28 mouse cellular contexts compared by ENCODE assay signal in the genomic region with DNA sequence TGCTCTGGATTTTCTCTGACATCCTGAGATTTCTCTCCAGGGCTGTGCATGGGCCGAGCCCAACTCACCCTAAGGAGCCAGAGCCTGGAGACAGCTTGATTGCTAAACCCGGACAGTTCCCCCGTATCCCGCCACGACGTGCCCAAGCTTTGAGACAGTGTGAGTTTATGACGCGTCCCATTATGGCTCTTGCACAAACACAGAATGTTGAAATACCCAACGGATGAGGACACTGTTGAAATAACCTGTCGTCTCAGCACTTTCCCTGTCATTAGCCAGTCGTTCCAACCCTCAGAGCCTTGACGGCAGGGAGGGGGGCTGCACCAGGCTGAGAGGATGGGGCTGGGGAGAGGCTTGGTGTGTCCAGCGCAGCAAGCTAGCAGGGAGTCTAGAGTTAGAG. TPM values are rescaled to one million over a fixed set of nuclear protein-coding genes. Genes with fewer than 3 reads are reported as not detected.
A peak's percentile ranks its signal among the peaks of the same experiment; 100 is the strongest.
DNase-seq lines count a peak whose midpoint lies in the region; ATAC-seq and TF ChIP-seq lines count a peak whose summit lies in the region.
"Had no signal": no experiment of that assay in that cellular context is flagged by ENCODE, and none has a peak within 500 bp of the region (broad histone marks: within the 10 kb centered on the region; RNA-seq: fewer than 3 reads in every experiment).

No protein-coding gene starts in this region.

- no peak overlapping the region for H3K27ac ChIP-seq in lung, embryonic 16.5 days (ENCODE audit: low read length)
- H3K27ac ChIP-seq in intestine, postnatal 0 days (ENCODE audit: low read depth, low read length) = no peak overlapping the region
- no peak overlapping the region for H3K27ac ChIP-seq in forebrain, postnatal 0 days (ENCODE audit: low read depth, low read length)
- H3K27ac ChIP-seq: forebrain, embryonic 15.5 days; heart, embryonic 10.5 days; limb, embryonic 13.5 days; liver, embryonic 15.5 days; midbrain, embryonic 10.5 days; neural tube, embryonic 15.5 days had no signal

- WGBS in lung, embryonic 16.5 days = 41% methylated on average over 13 of the region's 13 CpGs
- 23% methylated on average over 13 of the region's 13 CpGs for WGBS in intestine, postnatal 0 days
- WGBS in forebrain, postnatal 0 days = 84% methylated on average over 13 of the region's 13 CpGs

- ATAC-seq in lung, embryonic 16.5 days (ENCODE audit: low read depth) = peak; percentile 56
- peak; percentile 38 for ATAC-seq in intestine, postnatal 0 days
- ATAC-seq in forebrain, postnatal 0 days = no peak
- ATAC-seq: forebrain, embryonic 15.5 days had no signal

- no peak overlapping the region for H3K9ac ChIP-seq in lung, embryonic 16.5 days (ENCODE audit: low read length)
- no peak overlapping the region for H3K9ac ChIP-seq in intestine, postnatal 0 days (ENCODE audit: low read depth, low read length)
- H3K9ac ChIP-seq in forebrain, postnatal 0 days = no peak overlapping the region
- H3K9ac ChIP-seq: forebrain, embryonic 15.5 days; limb, embryonic 13.5 days; liver, embryonic 15.5 days; neural tube, embryonic 15.5 days had no signal

- peak; percentile 21 for DNase-seq in adrenal gland, postnatal 14 days
- DNase-seq in adrenal gland, postnatal 4 days (ENCODE audit: low spot score in 2 of 2) = no peak
- DNase-seq in lung, postnatal 25 days (ENCODE audit: low spot score) = no peak
- peak; percentile 57 to 73 for DNase-seq in monocyte, adult 2 months (ENCODE audit: low read depth in 1 of 2, low spot score in 2 of 2)
- no peak for DNase-seq in forebrain, postnatal 0 days
- DNase-seq in frontal cortex, postnatal 10 days (ENCODE audit: low spot score in 2 of 2) = no peak
- DNase-seq: cerebellum, adult 9-11 months; heart, postnatal 10 days; right cerebral cortex, postnatal 14 days; spleen, adult 18-20 months; thymus, adult 18-20 months had no signal

- H3K36me3 ChIP-seq in lung, embryonic 16.5 days (ENCODE audit: control insufficient read depth, insufficient read depth, low read length) = no peaks in the 10 kb centered on the region
- H3K36me3 ChIP-seq in intestine, postnatal 0 days (ENCODE audit: control insufficient read depth, insufficient read depth) = no peaks in the 10 kb centered on the region
- H3K36me3 ChIP-seq in forebrain, postnatal 0 days (ENCODE audit: insufficient read depth) = no peaks in the 10 kb centered on the region
- H3K36me3 ChIP-seq: forebrain, embryonic 15.5 days; G1E; heart, embryonic 10.5 days; limb, embryonic 13.5 days; liver, embryonic 15.5 days; midbrain, embryonic 10.5 days; neural tube, embryonic 15.5 days had no signal

- no peak overlapping the region for H3K4me2 ChIP-seq in lung, embryonic 16.5 days (ENCODE audit: low read depth, low read length)
- no peak overlapping the region for H3K4me2 ChIP-seq in intestine, postnatal 0 days (replicated peaks; ENCODE audit: low read depth)
- no peak overlapping the region for H3K4me2 ChIP-seq in forebrain, postnatal 0 days (ENCODE audit: low read depth)
- H3K4me2 ChIP-seq: forebrain, embryonic 15.5 days; limb, embryonic 13.5 days; liver, embryonic 15.5 days; neural tube, embryonic 15.5 days had no signal

- H3K9me3 ChIP-seq in lung, embryonic 16.5 days (ENCODE audit: control insufficient read depth, low read length) = no peaks in the 10 kb centered on the region
- H3K9me3 ChIP-seq in intestine, postnatal 0 days (ENCODE audit: control insufficient read depth) = no peaks in the 10 kb centered on the region
- H3K9me3 ChIP-seq in forebrain, postnatal 0 days (ENCODE audit: low read length) = no peaks in the 10 kb centered on the region
- H3K9me3 ChIP-seq: forebrain, embryonic 15.5 days; G1E; heart, embryonic 10.5 days; limb, embryonic 13.5 days; liver, embryonic 15.5 days; midbrain, embryonic 10.5 days; neural tube, embryonic 15.5 days had no signal

- no peaks in the 10 kb centered on the region for H3K27me3 ChIP-seq in lung, embryonic 16.5 days (ENCODE audit: control insufficient read depth, insufficient read depth, low read depth, low read length)
- H3K27me3 ChIP-seq in intestine, postnatal 0 days (replicated peaks; ENCODE audit: control insufficient read depth, insufficient read depth, low read length) = no peaks in the 10 kb centered on the region
- no peaks in the 10 kb centered on the region; the same call in 1 of the 2 replicates for H3K27me3 ChIP-seq in forebrain, postnatal 0 days (ENCODE audit: insufficient read depth, low read length)
- H3K27me3 ChIP-seq: forebrain, embryonic 15.5 days; limb, embryonic 13.5 days; liver, embryonic 15.5 days; neural tube, embryonic 15.5 days had no signal

- TF ChIP-seq CTCF in intestine, postnatal 0 days (IDR thresholded peaks at IDR 0.05; ENCODE audit: low read depth) = no peak
- TF ChIP-seq CTCF in forebrain, postnatal 0 days (IDR thresholded peaks at IDR 0.05; ENCODE audit: low read depth) = no peak

- H3K4me3 ChIP-seq in lung, embryonic 16.5 days (ENCODE audit: low read length) = no peak overlapping the region
- H3K4me3 ChIP-seq in intestine, postnatal 0 days (ENCODE audit: low read depth, low read length) = no peak overlapping the region
- no peak overlapping the region for H3K4me3 ChIP-seq in forebrain, postnatal 0 days (ENCODE audit: low read depth, low read length)
- H3K4me3 ChIP-seq: forebrain, embryonic 15.5 days; heart, embryonic 10.5 days; limb, embryonic 13.5 days; liver, embryonic 15.5 days; midbrain, embryonic 10.5 days; neural tube, embryonic 15.5 days had no signal

- 0 out of 2 replicates have a peak, but pooled peaks cover 3% of the 10 kb centered on the region for H3K4me1 ChIP-seq in lung, embryonic 16.5 days (replicated peaks; ENCODE audit: control insufficient read depth, insufficient read depth, low read length)
- no peaks in the 10 kb centered on the region for H3K4me1 ChIP-seq in intestine, postnatal 0 days (replicated peaks; ENCODE audit: control insufficient read depth, insufficient read depth, low read length)
- H3K4me1 ChIP-seq in forebrain, postnatal 0 days (ENCODE audit: insufficient read depth) = peaks cover 3% of the 10 kb centered on the region; the same call in 1 of the 2 replicates
- H3K4me1 ChIP-seq: liver, embryonic 15.5 days; midbrain, embryonic 10.5 days had no signal

RNA-seq across cellular contexts. Expression of gene Myl10, which starts 50.7 kb away (rescaled TPM):
- not detected in 2 replicates for total RNA-seq in adrenal gland, postnatal 14 days (2021)
- total RNA-seq in adrenal gland, postnatal 4 days (2021) = under 1 TPM in 1 of 2 experiments, not detected in 1; 0.65 TPM
- polyA plus RNA-seq in lung, embryonic 16.5 days (2015; fragmentation: Nextera tagmentation; extraction: Ambion mirVana) = 1.4 TPM in 1 of 2 replicates, not detected in the other
- not detected in 2 replicates for polyA plus RNA-seq in intestine, postnatal 0 days (2015; fragmentation: Nextera tagmentation; extraction: Ambion mirVana)
- not detected in 2 replicates for total RNA-seq in forebrain, postnatal 0 days (2014; rRNA removed)
- not detected in 2 replicates for polyA plus RNA-seq in forebrain, postnatal 0 days (2015; fragmentation: Nextera tagmentation; extraction: Ambion mirVana)
- total RNA-seq: G1E; heart, postnatal 10 days; layer of hippocampus, postnatal 14 days; left cerebral cortex, postnatal 10 days had no signal
- polyA plus RNA-seq: brain, embryonic 14.5 days; embryonic facial prominence, embryonic 14.5 days; forebrain, embryonic 15.5 days; G1E; heart, embryonic 10.5 days; hindbrain, embryonic 11.5 days; intestine, embryonic 14.5 days; kidney, embryonic 16.5 days; limb, embryonic 13.5 days; liver, embryonic 15.5 days; midbrain, embryonic 10.5 days; neural tube, embryonic 15.5 days; stomach, embryonic 14.5 days had no signal

Comparison
In these comparisons a context has a peak if more than half of its experiments do, and no peak if none do; other contexts are left out.
1. DNase-seq: peak in adrenal gland, postnatal 14 days (single experiment) and monocyte, adult 2 months (2 of 2); none in adrenal gland, postnatal 4 days (0 of 2), lung, postnatal 25 days (single experiment), forebrain, postnatal 0 days (single experiment) and frontal cortex, postnatal 10 days (0 of 2).